Mouse (Mus musculus): ENCODE measurements around the gene Acox1.

Acox1 gene

DNA sequence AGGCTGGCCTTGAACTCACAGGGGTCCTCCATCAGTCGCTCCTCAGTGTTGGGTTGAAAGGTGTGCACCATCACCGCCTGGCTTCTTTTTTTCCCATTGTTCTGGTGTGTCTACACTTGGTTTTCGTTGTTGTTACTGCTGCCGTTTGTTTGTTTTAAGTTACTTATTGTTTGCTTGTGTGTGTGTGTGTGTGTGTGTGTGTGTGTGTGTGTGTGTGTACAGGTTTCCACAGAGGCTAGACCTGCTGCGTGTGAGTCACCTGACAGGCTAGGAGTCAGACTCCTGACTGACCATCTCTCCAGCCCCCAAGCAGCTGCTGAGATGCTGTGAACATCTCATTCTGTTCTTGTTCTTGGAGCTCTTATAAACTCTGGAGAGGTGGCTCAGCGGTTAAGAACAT is 14.0 kb upstream of the Acox1 start:
- in situ Hi-C loops (cut with MseI, MboI), result no loop called here

DNA sequence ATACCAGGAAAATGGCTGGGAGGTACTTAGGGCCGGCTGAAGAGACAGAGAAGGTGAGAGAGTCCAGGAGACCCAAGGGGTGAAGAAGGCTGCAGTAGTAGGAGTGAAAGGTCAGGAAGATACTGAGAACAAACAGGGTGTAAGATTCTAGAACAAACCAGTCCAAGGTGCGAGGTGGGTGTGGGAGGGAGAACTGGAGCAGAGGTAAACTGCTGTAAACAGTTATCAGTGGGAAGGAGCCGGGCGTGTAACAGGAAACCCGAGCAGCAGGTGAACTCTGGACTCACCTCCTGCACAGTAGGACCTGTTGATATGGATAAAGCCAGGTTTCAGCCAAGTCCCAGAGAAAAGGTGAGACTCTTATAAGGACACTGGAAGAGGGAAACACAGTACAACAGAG is 11.9 kb upstream of the Acox1 start:
- in situ Hi-C loops (cut with MseI, MboI), result no loop called here

DNA sequence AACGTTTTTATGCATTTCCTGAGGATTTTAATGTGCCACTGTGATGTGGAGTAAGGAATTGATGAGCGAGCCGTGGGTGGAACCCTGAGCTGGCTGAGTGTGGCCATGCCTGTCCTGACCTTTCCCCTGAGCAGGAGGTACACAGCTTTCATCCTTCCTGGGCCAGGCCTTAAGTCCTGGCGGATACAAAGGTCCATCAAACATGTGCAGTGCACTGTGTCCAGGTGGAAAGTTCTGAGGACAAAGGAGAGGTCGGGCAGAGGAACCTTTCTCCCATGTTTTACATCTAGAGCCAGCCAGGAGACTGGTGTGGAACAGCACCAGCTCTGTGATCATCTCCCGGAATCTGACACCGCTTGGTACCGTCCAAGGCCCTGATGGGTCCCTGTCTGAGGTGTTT is 10.4 kb upstream of the Acox1 start:
- in situ Hi-C loops (cut with MseI, MboI), result no loop called here

DNA sequence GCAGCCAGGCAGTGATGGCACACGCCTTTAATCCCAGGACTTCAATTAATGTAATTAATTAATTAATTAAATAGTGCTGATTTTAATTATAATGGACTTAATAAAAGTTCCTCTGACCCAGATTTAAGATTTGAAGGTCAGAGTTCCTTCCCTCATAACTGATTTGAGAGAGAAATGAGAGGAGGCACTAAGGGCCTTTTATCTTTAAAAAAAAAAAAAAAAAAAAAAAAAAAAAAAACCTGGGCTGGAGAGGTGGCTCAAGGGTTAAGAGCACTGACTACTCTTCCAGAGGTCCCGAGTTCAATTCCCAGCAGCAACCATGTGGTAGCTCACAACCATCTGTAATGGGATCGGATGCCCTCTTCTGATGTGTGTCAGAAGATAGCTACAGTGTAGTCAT is 9.8 kb upstream of the Acox1 start:
- in situ Hi-C loops (cut with MseI, MboI), result no loop called here

DNA sequence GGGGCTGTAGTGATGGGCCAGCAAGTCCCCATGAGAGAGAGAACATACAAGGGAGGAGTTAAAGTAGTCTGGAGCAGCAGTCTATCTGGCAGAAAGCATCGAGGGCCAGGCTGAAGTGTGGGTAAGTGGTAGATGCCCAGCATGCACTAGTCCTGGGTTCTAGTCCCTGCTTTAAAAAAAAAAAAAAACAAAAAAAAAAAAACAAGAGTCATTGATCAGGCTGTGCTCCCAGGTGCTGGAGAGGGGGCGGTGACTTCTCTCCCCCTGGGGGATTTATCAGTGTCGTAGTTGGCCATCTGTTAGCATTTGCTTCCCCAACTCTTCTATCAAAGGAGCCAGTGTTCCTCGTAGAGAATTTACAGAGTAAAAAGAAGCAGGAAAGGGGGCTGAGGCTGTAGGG is 7.8 kb upstream of the Acox1 start:
- in situ Hi-C loops (cut with MseI, MboI), result no loop called here

DNA sequence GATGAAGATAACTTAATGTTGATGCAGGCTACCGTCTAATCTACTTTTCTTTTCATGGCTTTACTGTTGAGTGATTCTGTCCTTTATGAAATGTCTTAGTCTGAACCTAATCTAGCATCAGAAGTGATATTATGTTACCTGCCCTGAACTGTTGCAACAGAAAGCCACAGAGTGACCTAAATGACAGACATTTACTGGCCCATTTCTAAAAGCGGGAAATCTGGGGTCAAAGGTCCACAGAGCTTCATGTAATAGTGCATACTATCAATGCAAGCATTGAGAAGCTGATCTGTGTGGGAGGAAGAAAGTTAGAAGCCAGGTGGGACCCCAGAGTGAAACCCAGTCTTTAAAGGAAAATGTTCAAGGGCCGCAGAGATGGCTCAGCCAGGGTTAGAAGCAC is 4.3 kb upstream of the Acox1 start:
- in situ Hi-C loops (cut with MseI, MboI), result no loop called here

DNA sequence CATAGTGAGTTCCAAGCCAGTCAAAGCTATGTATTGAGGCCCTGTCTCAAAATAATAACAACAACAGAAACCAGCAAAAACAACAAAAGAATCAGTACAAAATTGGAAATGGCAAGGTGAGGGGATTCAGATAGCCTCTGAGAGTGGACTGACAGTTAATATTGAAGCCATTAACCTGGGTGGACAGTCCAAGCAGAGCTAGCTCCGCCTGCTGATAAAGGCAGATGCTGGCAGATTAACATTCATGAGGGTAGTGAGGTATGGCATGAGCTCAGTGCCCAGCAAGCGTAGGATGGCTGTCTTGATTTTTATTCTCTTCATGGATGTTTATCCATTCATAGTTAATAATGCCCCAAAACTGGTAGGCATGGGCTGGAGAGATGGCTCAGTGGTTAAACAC is 2.3 kb upstream of the Acox1 start:
- in situ Hi-C loops (cut with MseI, MboI), result no loop called here

DNA sequence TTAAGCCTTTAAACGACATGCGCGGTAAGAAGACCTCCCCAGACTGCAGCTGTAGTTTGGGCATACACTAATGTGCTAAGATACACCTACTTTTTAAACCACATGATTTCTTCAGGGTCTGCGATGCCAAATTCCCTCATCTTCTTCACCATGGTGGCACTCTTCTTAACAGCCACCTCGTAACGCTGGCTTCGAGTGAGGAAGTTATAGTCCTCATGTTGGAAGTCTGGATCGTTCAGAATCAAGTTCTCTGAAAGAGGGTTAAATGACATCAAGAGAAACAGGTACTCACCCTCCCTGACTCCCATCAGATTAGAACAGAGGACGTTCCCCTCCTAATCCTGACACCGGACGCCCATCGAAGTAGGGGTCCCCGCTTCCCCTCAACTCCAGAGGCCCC is 713 bp downstream of the Acox1 start:
- in situ Hi-C loops (cut with MseI, MboI), result no loop called here

DNA sequence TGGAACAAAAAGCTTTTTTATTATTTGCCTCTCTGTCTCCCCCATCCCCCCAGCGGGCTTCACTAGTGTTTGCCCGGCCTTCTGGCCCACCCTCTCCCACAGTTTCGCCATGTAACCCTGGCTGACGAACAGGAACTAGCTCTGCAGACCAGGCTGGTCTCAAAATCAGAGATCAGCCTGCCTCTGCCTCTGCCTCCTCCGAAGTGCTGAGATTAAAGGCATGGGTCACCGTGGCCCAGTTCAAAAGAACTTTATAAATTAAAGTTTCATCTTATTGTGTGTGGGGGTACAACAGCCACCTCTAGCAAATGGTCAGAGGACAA is 1.3 kb downstream of the Acox1 start:
- in situ Hi-C loops (cut with MseI, MboI), result no loop called here

DNA sequence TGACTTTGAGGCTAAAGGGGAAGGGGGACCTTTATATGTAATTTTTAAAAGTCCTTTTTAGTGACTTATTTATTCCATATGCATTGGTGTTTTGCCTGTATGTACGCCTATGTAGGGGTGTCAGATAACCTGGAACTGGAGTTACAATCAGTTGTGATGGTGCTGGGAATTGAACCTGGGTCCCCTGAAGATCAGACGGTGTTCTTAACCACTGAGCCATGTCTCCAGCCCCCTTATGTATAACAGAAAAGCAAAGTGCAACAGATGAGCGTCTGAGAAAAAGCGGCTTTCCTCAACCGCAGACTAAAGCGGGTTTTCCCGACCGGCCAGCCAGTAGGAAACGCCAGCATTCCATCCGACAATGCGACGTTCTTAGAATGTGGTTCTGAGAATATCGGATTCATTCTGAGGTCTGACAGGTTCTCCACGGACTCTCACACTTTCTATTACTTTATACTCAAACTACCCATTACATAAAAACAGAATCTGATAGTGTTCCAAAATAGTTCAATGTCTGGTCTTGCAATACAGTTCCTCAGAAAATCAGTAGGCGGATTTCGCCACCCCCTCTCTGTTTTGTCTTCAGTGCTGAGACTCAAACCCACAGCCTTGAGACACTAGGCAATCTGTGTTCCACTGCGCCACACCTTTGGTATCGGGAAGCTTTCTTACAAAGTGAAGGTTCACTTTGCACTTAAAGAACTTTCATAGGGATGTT is 1.8 kb downstream of the Acox1 start:
- in situ Hi-C loops (cut with MseI, MboI), result no loop called here

DNA sequence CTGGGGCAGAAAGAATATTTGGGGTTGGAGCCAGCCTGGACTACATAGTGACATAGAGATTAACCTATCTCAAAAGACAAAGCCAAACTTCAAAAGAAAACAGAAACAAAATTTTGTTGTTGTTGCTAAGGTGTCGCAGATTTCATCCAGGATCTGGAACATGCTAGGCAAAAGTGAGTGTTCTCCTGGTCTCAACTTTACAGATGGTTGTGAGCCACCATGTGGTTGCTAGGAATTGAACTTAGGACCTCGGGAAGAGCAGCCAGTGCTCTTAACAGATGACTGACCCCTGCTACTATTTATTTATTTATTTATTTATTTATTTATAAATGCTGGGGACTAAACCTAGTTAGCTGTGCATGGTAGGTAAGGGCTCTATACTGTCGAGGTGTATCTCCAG is 2.5 kb downstream of the Acox1 start:
- in situ Hi-C loops (cut with MseI, MboI), result no loop called here

DNA sequence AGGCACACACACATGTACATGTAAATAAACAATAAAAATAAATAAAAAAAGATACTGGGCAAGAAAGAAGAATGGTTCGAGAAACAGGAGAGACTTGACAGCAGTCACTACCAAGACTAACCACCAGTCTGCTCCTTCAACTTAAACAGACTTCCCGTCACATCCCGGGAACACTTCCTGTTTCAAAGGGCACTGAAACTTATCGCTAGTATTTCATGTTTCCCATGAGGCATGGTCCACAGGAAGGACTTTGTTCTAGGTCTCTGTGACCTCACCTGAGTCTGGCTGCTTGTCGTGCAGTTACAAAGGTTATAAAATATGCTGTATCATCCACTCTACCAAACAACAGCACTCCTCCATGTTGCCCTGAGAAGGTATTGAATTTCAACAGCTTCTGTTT is 3.6 kb downstream of the Acox1 start:
- in situ Hi-C loops (cut with MseI, MboI), result no loop called here

DNA sequence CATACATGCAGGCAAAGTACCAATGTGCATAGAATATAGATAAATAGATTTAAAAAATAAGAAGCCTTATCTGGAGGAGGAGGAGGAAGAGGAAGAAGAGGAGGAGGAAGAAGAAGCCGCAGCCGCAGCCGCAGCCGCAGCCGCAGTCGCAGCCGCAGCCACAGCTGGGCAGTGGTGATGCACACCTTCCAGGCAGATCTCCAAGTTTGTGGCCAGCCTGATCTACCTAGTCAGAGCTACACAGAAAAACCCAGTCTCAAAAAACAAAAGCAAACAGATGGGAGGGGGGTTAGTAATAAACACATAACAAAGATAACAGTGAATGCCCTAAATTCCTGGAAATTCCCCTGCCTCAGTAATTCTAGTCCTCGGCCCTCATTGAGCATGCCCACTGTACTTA is 4.2 kb downstream of the Acox1 start:
- in situ Hi-C loops (cut with MseI, MboI), result no loop called here

DNA sequence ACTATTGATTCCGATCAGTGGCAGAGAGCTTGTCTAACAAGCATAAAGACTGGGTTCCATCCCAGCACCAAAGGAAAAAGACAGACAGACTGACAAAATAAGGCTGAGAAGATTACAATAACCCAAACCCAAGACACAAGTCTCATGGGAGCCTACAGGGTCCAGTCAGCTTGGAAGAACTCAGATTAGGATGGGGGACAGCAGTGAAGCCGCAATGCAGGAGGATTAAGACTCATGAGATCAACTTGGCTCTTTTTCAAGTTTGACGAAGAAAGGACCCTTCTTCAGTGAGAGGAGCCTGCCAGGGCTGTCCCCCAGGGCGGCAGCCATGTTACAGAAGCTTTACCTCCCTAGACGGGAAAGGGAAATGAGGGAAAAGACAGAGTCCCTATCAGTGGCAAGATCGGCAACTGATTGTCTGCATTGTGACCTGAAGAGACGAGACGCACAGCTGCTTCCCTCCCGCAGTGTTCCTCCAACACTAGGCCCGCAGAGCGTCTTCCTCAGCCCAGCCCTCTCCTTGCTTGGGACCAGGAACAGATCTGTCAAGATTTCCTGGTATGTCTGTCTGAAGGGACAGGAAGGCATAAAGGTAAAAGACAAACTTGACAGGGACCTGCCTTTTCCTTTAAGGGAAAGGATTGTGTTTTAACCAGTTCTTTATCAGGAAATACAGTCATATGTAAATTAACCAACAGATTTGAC is 11.5 kb downstream of the Acox1 start:
- in situ Hi-C loops (cut with MseI, MboI), result no loop called here

DNA sequence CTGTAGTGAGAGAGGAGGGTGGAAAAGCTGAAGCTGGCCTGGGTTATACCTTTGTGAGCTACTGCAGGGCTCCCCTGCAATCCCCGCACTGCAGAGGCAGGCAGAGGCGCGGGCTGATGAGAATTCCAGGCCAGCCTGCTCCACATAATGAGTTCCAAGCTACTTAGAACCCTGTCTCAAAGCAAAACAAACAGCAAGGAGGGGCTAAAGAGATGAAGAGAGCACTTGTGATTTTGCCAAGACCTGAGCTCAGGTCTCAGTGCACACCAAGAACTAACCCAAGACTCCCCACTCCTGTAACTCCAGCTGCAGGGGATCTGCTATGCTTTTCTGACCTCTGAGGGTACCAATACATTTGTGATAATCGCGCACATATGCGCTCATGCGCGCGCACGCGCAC is 12.5 kb downstream of the Acox1 start:
- in situ Hi-C loops (cut with MseI, MboI), result no loop called here

DNA sequence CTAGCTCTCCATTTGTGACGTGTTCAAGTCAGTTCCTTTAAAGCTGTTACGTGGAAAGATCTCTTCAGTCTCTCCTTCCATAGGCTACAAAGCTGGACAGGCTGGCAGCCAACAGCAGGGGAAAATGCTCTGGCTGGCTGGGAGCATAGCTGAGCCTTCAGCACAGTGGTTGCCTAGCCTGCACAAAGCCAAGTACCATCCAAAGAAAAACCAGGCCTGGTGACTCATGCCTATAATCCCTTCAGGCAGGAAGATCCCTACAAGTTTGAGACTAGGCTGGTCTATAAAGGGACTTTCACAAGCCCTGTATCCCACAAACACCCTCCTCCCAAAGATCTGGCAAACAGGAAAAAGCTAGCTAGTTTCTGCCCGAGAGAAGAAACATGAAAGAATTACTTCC is 13.0 kb downstream of the Acox1 start:
- in situ Hi-C loops (cut with MseI, MboI), result no loop called here

DNA sequence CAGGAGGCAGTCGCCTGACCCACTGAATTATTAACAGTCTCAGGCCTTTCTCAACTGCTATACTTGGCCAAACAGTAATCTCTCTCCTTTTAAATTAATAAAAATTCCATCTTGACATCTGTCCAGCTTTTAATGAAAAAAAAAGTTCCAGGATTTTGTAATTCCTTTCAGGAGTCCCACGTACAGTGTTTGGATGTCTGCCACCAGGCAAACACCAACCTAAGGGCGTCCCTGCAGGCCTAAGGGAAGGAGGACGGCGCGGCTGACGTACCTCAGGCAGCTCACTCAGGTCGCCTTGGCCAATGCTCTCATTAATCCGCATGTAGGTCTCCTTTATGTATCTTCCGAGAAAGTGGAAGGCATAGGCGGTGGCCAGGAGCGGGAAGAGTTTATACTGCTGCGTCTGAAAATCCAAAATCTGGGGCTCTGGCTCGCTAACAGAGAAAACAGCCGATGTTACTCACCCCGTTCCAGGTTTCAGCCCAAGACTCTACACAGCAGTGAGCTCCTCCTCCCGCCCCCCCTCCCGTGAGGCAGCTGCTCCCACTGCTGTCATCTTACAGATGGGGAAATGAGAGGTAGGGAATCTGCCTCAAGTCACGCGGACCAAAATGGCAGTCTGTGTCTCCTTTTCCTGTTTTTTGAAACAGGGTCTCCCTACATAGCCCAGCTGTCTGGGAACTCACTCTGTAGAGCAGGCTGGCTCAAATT is 20.3 kb downstream of the Acox1 start:
- in situ Hi-C loops (cut with MseI, MboI), result no loop called here

DNA sequence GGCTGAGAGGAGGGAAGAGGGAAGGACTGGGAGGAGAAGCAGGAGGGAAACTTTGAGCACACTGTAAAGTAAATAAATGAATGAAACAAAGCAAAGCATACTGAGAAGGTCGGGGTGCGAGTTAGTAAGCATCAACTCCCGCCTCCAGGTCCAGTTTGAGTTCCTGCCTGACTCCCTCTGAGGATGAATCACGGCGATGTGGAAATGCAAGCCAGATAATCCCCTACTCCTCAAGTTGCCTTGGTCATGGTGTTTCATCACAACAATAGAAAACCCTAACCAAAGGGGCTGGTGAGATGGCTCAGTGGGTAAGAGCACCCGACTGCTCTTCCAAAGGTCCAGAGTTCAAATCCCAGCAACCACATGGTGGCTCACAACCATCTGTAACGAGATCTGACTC is 22.8 kb downstream of the Acox1 start:
- in situ Hi-C loops (cut with MseI, MboI), result no loop called here

DNA sequence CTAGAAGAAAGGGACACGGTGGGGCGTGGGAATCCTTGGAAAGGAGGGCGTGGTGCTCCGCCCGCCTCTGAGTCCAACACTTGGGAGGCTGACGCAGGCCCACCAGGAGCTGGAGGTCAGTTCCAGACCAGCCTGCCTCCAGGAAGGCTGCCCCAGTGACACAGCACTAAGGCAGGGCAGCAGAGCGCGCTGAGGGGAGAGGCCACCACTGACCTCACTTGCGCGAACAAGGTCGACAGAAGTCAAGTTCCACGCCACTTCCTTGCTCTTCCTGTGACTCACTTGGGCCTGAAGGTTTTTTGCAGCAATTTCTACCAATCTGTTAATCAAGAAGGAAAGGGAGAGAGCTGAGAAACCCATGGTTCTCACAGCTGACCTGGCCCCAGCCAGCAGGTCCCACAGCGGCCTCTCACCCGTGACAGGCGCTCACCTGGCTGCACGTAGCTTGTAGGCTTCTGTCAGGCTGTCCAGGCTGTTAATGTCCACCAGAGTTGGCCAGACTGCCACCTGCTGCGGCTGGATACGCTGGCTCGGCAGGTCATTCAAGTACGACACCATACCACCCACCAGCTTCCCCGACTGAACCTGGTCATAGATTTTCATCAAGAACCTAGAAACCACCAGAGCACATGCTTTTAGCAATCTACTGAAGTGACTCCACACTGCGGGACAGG is 23.9 kb downstream of the Acox1 start:
- in situ Hi-C loops (cut with MseI, MboI), result no loop called here

DNA sequence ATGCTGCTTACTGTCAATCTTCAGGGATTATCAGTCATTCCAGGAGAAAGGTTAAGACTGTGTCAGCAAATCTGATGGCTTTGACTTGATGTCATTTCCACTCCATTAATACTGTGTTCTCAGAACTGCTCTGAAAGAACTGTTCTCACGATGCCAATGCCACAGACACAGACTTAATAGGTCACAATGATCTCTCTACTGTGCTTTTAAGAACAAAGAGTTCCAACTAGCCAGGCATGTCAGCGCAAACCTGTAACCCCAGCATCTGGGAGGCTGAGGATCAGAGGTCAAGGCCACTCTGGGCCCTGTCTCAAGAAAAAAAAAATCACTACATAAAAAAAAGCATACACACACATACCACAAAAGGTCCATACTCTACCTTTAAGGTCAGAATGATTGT is 26.9 kb downstream of the Acox1 start:
- in situ Hi-C loops (cut with MseI, MboI), result no loop called here

DNA sequence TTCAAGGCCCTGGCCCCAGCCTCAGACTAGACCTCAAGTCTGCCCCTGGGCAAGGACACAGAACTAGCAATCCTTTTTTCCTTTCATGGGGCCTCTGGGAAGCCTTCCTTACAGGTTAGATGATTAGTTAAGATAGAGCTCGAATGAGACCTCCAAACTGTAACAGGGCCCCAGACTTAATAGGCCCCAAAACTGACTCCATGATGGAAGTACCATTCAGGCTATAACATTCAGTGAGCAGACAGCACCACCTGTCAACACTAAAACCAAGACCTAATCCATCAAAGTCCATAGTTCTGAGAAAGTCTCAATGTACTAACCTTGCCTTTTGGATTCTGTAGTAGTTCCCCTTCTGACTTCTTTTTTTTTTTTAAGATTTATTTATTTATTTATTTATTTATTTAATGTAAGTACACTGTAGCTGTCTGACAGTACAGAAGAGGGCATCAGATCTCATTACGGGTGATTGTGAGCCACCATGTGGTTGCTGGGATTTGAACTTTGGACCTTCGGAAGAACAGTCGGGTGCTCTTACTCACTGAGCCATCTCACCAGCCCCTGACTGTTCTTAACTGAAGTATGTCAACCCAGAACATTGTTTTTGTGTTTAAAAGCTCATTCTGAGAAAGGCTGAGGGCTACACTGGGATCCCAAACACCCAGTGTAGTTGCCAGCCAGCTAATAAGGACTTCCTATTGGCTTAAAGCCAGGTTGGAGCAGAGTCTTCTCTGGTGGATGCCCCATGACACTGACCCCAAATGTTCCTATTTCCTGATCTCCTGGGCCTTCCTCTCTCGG is 28.6 kb downstream of the Acox1 start:
- in situ Hi-C loops (cut with MseI, MboI), result no loop called here

DNA sequence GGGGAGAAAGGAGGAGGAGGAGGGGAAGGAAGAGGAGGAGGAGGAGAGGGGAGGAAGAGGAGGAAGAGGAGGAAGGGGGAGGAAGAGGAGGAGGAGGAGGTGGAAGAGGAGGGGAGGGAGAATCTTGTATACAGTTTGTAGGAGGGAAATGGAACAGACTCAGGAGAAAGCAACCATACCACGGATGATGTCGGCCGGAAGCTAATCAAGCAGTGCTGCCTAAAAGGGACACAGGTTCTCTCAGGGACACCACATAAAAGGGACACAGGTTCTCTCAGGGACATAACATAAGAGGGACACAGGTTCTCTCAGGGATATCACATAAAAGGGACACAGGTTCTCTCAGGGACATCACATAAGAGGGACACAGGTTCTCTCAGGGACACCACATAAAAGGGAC is 29.6 kb downstream of the Acox1 start:
- in situ Hi-C loops (cut with MseI, MboI), result no loop called here

Measured in mouse trophoblast stem cell (cell line).